Mouse (Mus musculus): ENCODE results near the gene Homer1. TPM values are rescaled to one million over a fixed set of nuclear protein-coding genes. Genes with fewer than 3 reads are reported as not detected.

The Homer1 gene
- polyA plus RNA-seq, 1 experiment from 2014 or later: 13.9 TPM

DNA sequence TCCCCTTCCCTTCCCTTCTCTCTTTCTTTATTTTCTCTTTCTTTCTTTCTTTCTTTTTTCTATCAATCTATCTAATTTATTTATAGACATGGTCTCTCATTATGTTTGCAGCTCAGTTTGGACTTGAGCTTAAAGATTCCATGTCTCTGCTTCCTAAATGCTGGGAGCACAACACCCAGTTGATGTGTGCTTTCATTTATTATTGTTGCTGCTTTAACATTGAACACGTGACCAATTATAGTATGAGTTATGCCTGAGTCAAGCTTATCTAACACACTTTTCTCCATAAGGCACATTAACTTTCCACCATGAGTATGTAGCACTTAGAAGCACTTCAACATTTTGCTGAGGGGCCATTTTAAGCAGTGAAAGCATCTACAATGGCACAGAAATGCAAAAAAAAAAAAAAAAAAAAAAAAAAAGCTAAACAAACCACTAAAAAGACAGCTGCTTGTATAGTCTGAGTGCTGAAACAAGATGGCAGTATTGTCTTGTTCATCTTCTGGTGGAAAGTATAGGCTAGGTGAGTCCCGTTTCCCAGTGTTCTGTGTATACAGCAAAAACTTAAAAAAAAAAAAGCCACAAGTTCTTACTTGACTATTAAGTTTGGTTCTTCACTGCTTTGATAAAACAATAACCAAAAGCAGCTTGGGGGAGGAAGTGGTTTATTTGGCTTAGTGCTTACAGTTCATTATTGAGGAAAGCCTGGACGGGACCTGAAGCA is 41.3 kb downstream of the Homer1 start:
- H3K9ac ChIP-seq (replicated peaks): no peak overlapping the region
- H3K4me1 ChIP-seq: no peaks in the 10 kb centered on the region
- H3K36me3 ChIP-seq: 0 out of 2 replicates have a peak, but pooled peaks cover 2% of the 10 kb centered on the region
- 88% methylated on average over 3 of the region's 3 CpGs for WGBS
- no peak overlapping the region for H3K4me3 ChIP-seq (replicated peaks)
- no peaks in the 10 kb centered on the region for H3K9me3 ChIP-seq (replicated peaks)
- H3K27me3 ChIP-seq (replicated peaks): no peaks in the 10 kb centered on the region
- no peak overlapping the region for H3K4me2 ChIP-seq
- no peak overlapping the region for H3K27ac ChIP-seq (replicated peaks)
- ATAC-seq (ENCODE audit: low FRiP score): no peak

DNA sequence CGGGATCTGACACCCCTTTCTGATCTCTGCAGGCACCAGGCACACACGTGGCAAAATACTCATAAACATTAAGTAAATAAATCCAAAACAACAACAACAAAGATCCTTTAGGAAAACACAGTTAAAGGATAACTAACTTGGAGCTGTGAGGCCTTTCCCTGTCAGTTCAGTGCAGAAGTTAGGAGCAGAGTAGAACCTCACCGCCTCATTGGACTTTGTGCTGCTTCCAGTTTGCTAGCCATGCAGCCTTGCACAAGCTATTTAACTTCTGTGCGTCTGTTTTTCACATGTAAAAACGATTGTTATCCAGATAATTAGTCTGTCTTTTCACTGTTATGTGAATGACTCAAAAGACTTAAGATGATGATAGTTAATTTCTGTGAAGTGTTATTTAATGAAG is 43.2 kb downstream of the Homer1 start:
- no peak overlapping the region for H3K27ac ChIP-seq (replicated peaks)
- no peak for ATAC-seq (ENCODE audit: low FRiP score)
- H3K4me1 ChIP-seq: no peaks in the 10 kb centered on the region
- no peaks in the 10 kb centered on the region for H3K9me3 ChIP-seq (replicated peaks)
- H3K4me3 ChIP-seq (replicated peaks): no peak overlapping the region
- H3K27me3 ChIP-seq (replicated peaks): no peaks in the 10 kb centered on the region
- whole genome bisulfite sequencing: 70% methylated on average over 5 of the region's 5 CpGs
- H3K36me3 ChIP-seq: 0 out of 2 replicates have a peak, but pooled peaks cover 6% of the 10 kb centered on the region
- H3K9ac ChIP-seq (replicated peaks): no peak overlapping the region
- no peak overlapping the region for H3K4me2 ChIP-seq

DNA sequence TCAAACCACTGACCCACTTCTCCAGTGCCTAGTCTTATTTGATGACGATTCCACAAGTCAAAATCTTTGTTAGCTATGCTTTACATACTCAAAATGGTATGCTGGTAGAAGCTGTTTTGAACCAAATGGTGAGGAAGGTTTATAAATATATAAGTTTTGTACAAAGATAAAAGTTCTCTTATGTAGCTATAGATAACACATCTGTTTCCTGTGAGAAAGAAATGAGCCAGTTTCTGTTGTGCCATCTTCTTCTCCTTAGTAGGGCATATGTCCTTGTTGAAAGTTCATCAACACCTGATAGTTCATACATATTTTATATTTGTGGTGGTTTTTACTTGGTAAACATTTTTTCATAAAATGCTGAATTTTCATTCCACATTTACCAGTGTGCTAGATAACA is 45.0 kb downstream of the Homer1 start:
- Histone ChIP-seq H3K36me3 (peaks cover 6% of the 10 kb centered on the region; the same call in 1 of the 2 replicates), H3K4me3 (replicated peaks) (no peak overlapping the region), H3K27me3 (replicated peaks) (no peaks in the 10 kb centered on the region), H3K9ac (replicated peaks) (no peak overlapping the region), H3K27ac (replicated peaks) (no peak overlapping the region), H3K4me1 (no peaks in the 10 kb centered on the region), H3K4me2 (no peak overlapping the region), H3K9me3 (replicated peaks) (no peaks in the 10 kb centered on the region)
- no peak for ATAC-seq (ENCODE audit: low FRiP score)
- 98% methylated on average over 1 of the region's 1 CpGs for WGBS

DNA sequence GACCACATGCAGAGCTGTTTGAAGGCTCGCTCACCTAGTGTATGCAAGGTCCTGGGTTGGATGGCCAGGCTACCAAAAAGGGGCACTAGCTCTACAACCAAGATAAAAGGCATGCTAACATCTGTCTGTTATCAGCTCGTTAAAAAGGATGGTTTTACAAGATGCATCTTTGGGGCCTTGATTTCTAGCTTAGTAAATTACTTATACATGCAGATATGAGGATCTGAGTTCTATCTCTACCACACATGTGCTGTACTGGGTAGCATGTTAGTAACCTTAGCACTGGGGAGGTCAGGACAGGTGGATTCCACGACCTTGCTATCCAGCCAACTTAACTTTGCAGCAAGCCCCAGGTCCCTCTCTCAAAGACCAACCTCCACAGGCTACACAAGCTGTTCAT is 46.4 kb downstream of the Homer1 start:
- no peaks in the 10 kb centered on the region for H3K27me3 ChIP-seq (replicated peaks)
- H3K4me3 ChIP-seq (replicated peaks): no peak overlapping the region
- no peaks in the 10 kb centered on the region for H3K4me1 ChIP-seq
- no peak overlapping the region for H3K27ac ChIP-seq (replicated peaks)
- H3K36me3 ChIP-seq: peaks cover 8% of the 10 kb centered on the region; the same call in 1 of the 2 replicates
- no peak for ATAC-seq (ENCODE audit: low FRiP score)
- WGBS: 83% methylated on average over 3 of the region's 3 CpGs
- H3K9me3 ChIP-seq (replicated peaks): no peaks in the 10 kb centered on the region
- H3K9ac ChIP-seq (replicated peaks): no peak overlapping the region
- no peak overlapping the region for H3K4me2 ChIP-seq

DNA sequence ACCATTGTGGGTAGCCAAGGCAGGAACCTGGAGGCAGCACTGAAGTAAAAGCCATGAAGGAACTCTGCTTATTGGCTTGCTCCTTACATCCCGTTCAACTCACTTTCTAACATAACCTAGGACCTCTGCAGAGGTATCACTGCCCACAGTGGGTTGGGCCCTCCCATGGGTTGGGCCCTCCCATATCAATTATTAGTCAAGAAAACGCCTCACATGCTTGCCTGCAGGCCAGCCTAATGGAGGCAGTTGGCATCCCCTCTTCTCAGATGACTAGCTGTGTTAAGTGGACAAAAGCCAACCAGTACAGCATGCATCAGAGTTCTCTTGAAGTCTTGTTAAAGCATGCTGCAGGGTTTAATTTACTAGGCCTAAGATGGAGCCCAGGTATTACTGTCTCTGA is 52.6 kb downstream of the Homer1 start:
- no peak overlapping the region for H3K27ac ChIP-seq (replicated peaks)
- 84% methylated on average over 2 of the region's 2 CpGs for WGBS

DNA sequence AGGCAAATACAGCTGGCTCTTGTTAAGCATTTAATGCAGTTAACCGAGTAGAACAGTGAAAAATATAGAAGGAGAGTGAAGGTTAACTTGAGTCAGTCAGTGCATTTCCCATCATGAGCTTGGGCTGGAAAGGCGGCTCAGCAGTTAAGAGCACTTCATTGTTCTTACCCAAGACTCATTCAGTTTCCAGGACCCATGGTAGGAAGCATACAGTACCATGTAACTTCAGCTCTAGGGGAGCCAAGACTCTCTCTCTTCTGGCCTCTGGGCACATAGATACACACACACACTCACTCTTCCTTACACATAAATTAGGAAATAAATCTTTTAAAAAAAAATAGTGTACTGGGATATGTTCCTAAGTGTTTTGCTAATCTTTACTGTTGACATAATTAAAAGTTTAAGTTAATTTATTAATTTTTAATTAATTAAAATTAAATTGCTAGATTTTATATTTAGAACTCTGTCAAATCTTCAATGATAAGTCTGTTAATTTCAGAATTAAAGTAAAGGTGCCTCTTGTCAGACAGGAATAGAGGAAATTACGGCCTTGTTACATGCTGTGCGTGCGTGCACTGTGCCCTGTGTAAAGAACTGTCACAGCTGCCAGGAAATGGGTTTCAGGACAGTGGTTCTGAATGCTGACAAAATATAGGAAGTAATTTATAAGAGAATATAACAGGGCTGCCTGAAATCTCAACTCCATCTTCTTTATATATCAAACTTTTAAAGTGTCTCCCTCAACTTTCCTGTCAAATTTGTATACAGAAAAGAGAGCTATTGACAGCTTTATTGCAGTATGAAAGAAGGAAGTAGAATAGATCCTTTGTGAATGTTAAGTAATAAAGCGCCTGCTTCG is 55.2 kb downstream of the Homer1 start:
- 45% methylated on average over 7 of the region's 7 CpGs for WGBS
- Histone ChIP-seq H3K36me3 (no peaks in the 10 kb centered on the region), H3K9ac (replicated peaks) (no peak overlapping the region), H3K9me3 (replicated peaks) (no peaks in the 10 kb centered on the region), H3K4me3 (replicated peaks) (no peak overlapping the region), H3K4me1 (peaks cover 6% of the 10 kb centered on the region; the same call in 1 of the 2 replicates), H3K27ac (replicated peaks) (no peak overlapping the region), H3K27me3 (replicated peaks) (no peaks in the 10 kb centered on the region), H3K4me2 (no peak overlapping the region)
- no peak for ATAC-seq (ENCODE audit: low FRiP score)

More for the DNA sequence above, 52.6 kb downstream of the Homer1 start:
- Histone ChIP-seq H3K4me1 (peaks cover 6% of the 10 kb centered on the region; the same call in 1 of the 2 replicates), H3K27me3 (replicated peaks) (no peaks in the 10 kb centered on the region), H3K9me3 (replicated peaks) (no peaks in the 10 kb centered on the region), H3K9ac (replicated peaks) (no peak overlapping the region), H3K36me3 (peaks cover 2% of the 10 kb centered on the region; the same call in 1 of the 2 replicates), H3K4me3 (replicated peaks) (no peak overlapping the region), H3K4me2 (no peak overlapping the region)
- no peak for ATAC-seq (ENCODE audit: low FRiP score)

DNA sequence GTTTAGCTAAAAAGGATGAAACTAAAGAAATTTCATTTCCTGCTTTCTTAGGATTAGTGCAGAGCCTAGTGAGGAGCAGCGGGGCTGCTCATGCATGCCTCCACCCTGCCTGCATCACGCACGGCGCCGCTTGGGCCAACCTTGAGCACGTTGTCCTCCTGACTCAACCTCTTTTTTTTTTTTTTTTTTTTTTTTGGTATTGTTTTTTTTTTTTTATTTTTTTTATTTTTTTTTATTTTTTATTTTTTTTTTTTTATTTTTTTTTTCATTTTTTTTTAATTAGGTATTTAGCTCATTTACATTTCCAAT is 55.8 kb downstream of the Homer1 start:
- Histone ChIP-seq H3K9me3 (replicated peaks) (no peaks in the 10 kb centered on the region), H3K4me3 (replicated peaks) (no peak overlapping the region), H3K4me1 (peaks cover 6% of the 10 kb centered on the region; the same call in 1 of the 2 replicates), H3K27ac (replicated peaks) (no peak overlapping the region), H3K27me3 (replicated peaks) (no peaks in the 10 kb centered on the region), H3K36me3 (no peaks in the 10 kb centered on the region), H3K9ac (replicated peaks) (no peak overlapping the region), H3K4me2 (no peak overlapping the region)
- 90% methylated on average over 6 of the region's 6 CpGs for WGBS
- no peak for ATAC-seq (ENCODE audit: low FRiP score)

DNA sequence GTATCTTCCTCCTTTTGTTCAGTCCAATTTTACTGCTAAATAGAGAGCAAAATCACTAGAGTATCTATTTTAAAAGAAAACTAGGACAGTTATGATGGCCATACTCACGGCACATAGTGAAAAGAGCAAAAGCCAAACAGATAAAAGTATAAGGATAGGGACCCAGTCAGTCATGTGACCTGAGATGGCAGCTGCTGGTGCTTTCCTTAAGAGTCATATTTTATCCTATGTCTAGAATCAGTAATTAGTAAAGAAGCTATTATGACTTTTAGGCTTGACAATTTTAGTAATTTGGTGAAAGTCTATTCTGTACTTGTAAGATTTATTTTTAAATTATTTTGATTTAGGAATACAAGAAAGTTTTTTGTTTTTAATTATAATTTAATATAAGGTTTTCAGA is 59.1 kb downstream of the Homer1 start:
- ATAC-seq (ENCODE audit: low FRiP score): no peak
- H3K27me3 ChIP-seq (replicated peaks): no peaks in the 10 kb centered on the region
- 95% methylated on average over 1 of the region's 1 CpGs for WGBS
- H3K36me3 ChIP-seq: peaks cover 4% of the 10 kb centered on the region; the same call in 1 of the 2 replicates
- H3K4me1 ChIP-seq: peaks cover 2% of the 10 kb centered on the region; the same call in 1 of the 2 replicates
- H3K9ac ChIP-seq (replicated peaks): no peak overlapping the region
- H3K4me3 ChIP-seq (replicated peaks): no peak overlapping the region
- no peak overlapping the region for H3K4me2 ChIP-seq
- no peaks in the 10 kb centered on the region for H3K9me3 ChIP-seq (replicated peaks)
- H3K27ac ChIP-seq (replicated peaks): no peak overlapping the region

DNA sequence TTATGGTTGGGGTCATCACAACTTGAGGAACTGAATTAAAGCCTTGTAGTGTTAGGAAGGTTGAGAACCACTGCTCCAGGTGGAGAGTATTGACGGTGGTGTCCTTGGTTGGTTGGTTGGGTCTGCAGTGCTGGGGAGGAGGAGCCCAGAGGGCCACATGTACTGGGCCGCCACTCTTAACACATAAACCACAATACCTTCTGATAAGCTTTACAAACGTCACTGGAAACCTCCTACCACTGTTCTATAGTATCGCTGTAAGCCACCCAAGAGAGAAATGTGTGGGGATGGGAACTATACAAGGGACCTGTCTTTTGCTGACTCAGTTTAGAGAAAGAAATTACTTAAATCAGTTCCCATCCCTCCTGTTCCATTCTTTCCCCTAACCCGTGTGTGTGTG is 68.1 kb downstream of the Homer1 start:
- Histone ChIP-seq H3K27me3 (replicated peaks) (no peaks in the 10 kb centered on the region), H3K9me3 (replicated peaks) (no peaks in the 10 kb centered on the region), H3K9ac (replicated peaks) (no peak overlapping the region), H3K4me2 (no peak overlapping the region), H3K4me3 (replicated peaks) (no peak overlapping the region), H3K36me3 (peaks cover 4% of the 10 kb centered on the region; the same call in 1 of the 2 replicates), H3K27ac (replicated peaks) (no peak overlapping the region), H3K4me1 (no peaks in the 10 kb centered on the region)
- no peak for ATAC-seq (ENCODE audit: low FRiP score)
- 88% methylated on average over 5 of the region's 5 CpGs for WGBS

DNA sequence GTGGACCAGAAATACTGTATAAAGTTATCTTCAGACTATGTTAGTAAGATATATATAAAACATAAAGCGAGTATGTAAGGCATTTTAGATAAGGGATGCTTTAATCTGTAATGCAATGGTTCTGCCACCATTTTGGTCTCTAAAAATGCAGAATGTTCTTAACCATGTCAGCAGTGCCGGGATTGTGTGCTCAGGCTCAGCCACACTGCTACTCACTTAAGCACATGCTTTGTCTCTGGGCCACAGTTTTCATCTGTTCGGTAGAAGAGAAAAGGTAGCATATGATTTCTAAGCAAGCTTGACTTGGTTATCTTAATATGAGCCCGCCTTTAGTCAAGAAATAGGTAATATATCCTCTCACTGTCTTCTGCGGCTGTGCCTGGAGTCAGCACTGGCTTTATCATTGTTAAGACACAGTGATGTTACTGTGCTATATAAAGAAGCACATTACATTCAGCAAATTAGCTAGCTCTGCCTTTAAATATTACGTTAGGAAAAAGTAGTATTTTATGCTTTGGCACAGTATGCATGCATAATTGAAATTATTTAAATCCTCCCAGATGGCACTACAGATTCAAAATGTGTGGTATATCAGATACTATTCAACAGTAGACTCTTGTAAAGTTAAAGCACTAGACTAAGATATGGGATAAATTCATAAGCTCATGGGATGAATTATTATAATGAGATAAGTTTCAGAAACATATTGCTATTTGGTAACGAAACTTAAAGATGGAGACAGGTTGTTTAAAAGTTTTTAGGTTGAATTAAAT is 69.6 kb downstream of the Homer1 start:
- WGBS: 85% methylated on average over 7 of the region's 7 CpGs
- H3K4me3 ChIP-seq (replicated peaks): no peak overlapping the region
- no peak for ATAC-seq (ENCODE audit: low FRiP score)

DNA sequence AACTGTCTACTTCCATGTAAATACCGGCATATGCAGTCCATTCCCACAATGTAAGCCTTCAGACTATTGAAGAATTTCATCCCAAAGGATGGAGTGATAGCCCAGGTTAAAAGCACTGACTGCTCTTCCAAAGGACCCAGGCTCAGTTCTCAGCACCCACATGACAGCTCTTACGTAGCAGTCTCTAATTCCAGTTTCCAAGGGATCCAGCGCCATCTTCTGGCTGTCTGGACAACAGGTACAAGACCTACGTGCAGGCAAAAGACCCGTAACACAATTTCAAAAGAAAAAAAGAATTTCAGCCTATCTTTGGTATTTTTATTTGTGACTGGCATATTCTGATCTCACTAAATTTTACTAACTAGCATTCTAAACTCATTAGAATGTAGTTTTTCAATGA is 75.0 kb downstream of the Homer1 start:
- 92% methylated on average over 5 of the region's 5 CpGs for WGBS
- no peak for ATAC-seq (ENCODE audit: low FRiP score)
- no peak overlapping the region for H3K27ac ChIP-seq (replicated peaks)
- no peaks in the 10 kb centered on the region for H3K4me1 ChIP-seq
- H3K9ac ChIP-seq (replicated peaks): no peak overlapping the region
- no peaks in the 10 kb centered on the region for H3K9me3 ChIP-seq (replicated peaks)
- H3K4me3 ChIP-seq (replicated peaks): no peak overlapping the region
- no peak overlapping the region for H3K4me2 ChIP-seq
- H3K27me3 ChIP-seq (replicated peaks): no peaks in the 10 kb centered on the region
- no peaks in the 10 kb centered on the region for H3K36me3 ChIP-seq

More for the DNA sequence above, 69.6 kb downstream of the Homer1 start:
- Histone ChIP-seq H3K4me2 (no peak overlapping the region), H3K36me3 (no peaks in the 10 kb centered on the region), H3K27ac (replicated peaks) (no peak overlapping the region), H3K9me3 (replicated peaks) (no peaks in the 10 kb centered on the region), H3K9ac (replicated peaks) (no peak overlapping the region), H3K4me1 (no peaks in the 10 kb centered on the region), H3K27me3 (replicated peaks) (no peaks in the 10 kb centered on the region)
